In genomic region chr11:69879711-69880110, GRCm38 (mm10) we compare ENCODE assay signal across 9 mouse cellular contexts. TPM values are rescaled to one million over a fixed set of nuclear protein-coding genes. Genes with fewer than 3 reads are reported as not detected.
DNase-seq lines count a peak whose midpoint lies in the region; ATAC-seq and TF ChIP-seq lines count a peak whose summit lies in the region.
"Had no signal": no experiment of that assay in that cellular context is flagged by ENCODE, and none has a peak within 500 bp of the region (broad histone marks: within the 10 kb centered on the region; RNA-seq: fewer than 3 reads in every experiment).

No protein-coding gene starts in this region.

- DNase-seq in heart, embryonic 10.5 days (ENCODE audit: low spot score): no peak
- DNase-seq in heart, postnatal 25 days (ENCODE audit: low spot score): no peak
- DNase-seq in CH12.LX (ENCODE audit: extremely low read depth): no peak
- no peak for DNase-seq in forebrain, postnatal 0 days
- no peak for DNase-seq in liver, embryonic 14.5 days (ENCODE audit: low read depth in 3 of 3, low spot score in 3 of 3)
- DNase-seq in right cerebral cortex, adult 18-20 months: no peak
- no peak for DNase-seq in cerebellum, adult 2 months
- DNase-seq in gastrocnemius, adult 8-10 months (ENCODE audit: low spot score in 2 of 2): no peak

- in situ Hi-C loops in CH12.LX (cut with MboI; ENCODE audit: low pct_ligation_motif_present, low pct_unique_long_range_greater_than_20kb, low sequenced_read_pairs): loop anchor here (5.0 kb wide), 3 partner anchors 38 to 197 kb away; partner anchors contain the start of genes Fgf11 and Senp3

- no peaks in the 10 kb centered on the region for H3K36me3 ChIP-seq in heart, embryonic 10.5 days
- peaks cover 10 to 47% of the 10 kb centered on the region in 2 experiments for H3K36me3 ChIP-seq in CH12.LX (replicated peaks in 1 of 2; ENCODE audit: control insufficient read depth in 1 of 2, insufficient read depth in 1 of 2, low read length in 1 of 2)
- H3K36me3 ChIP-seq in forebrain, postnatal 0 days (ENCODE audit: insufficient read depth): no peaks in the 10 kb centered on the region
- no peaks in the 10 kb centered on the region for H3K36me3 ChIP-seq in liver, embryonic 14.5 days (replicated peaks; ENCODE audit: control insufficient read depth, insufficient read depth, low read depth)

- intact Hi-C loops in heart, postnatal 25 days (cut with DNase I): loop anchor here (2.0 to 10.0 kb wide), 4 partner anchors 39 to 225 kb away; partner anchors contain the start of genes Senp3, Sox15 and Tnfsf13

- H3K79me2 ChIP-seq in CH12.LX (replicated peaks; ENCODE audit: control insufficient read depth, extremely low read depth, insufficient read depth, poor library complexity, severe bottlenecking): no peaks in the 10 kb centered on the region

- H3K4me1 ChIP-seq in heart, embryonic 10.5 days: peaks cover 67% of the 10 kb centered on the region
- peaks cover 21 to 66% of the 10 kb centered on the region in 2 experiments for H3K4me1 ChIP-seq in CH12.LX (ENCODE audit: control insufficient read depth in 1 of 2, insufficient read depth in 2 of 2)
- peaks cover 9% of the 10 kb centered on the region; the same call in 1 of the 2 replicates for H3K4me1 ChIP-seq in forebrain, postnatal 0 days (ENCODE audit: insufficient read depth)
- H3K4me1 ChIP-seq in liver, embryonic 14.5 days (replicated peaks; ENCODE audit: control insufficient read depth in 2 of 2, insufficient read depth in 2 of 2, low read length in 1 of 2): peaks cover 41 to 52% of the 10 kb centered on the region in 2 experiments
- no peaks in the 10 kb centered on the region for H3K4me1 ChIP-seq in cerebellum, adult 2 months (ENCODE audit: control insufficient read depth, insufficient read depth, low read length)

- no peak for TF ChIP-seq POLR2A in CH12.LX (IDR thresholded peaks at IDR 0.05; ENCODE audit: low read depth, low read length)
- no peak for TF ChIP-seq POLR2A in cerebellum, adult 2 months (IDR thresholded peaks at IDR 0.05; ENCODE audit: borderline replicate concordance, insufficient read depth, low read length)

- TF ChIP-seq EP300 in CH12.LX (IDR thresholded peaks at IDR 0.05; ENCODE audit: low read length): no peak
- no peak for TF ChIP-seq EP300 in liver, embryonic 14.5 days (IDR thresholded peaks at IDR 0.05; ENCODE audit: low read depth)

- no peak for ATAC-seq in forebrain, postnatal 0 days
- no peak for ATAC-seq in liver, embryonic 14.5 days (ENCODE audit: insufficient read depth)

- no peak for TF ChIP-seq RAD21 in CH12.LX (IDR thresholded peaks at IDR 0.05; ENCODE audit: low read depth, low read length)

- TF ChIP-seq CTCF in CH12.LX (conservative IDR thresholded peaks at IDR 0.05 in 1 of 2, IDR thresholded peaks at IDR 0.05 in 1 of 2; ENCODE audit: low read depth in 2 of 2, low read length in 2 of 2): no peak
- TF ChIP-seq CTCF in forebrain, postnatal 0 days (IDR thresholded peaks at IDR 0.05; ENCODE audit: low read depth): no peak
- TF ChIP-seq CTCF in liver, embryonic 14.5 days (IDR thresholded peaks at IDR 0.05; ENCODE audit: low read depth): no peak
- TF ChIP-seq CTCF in cerebellum, adult 2 months (IDR thresholded peaks at IDR 0.05; ENCODE audit: borderline replicate concordance, insufficient read depth, low read depth, low read length): no peak

- no peaks in the 10 kb centered on the region for H3K9me3 ChIP-seq in heart, embryonic 10.5 days
- peaks cover 10% of the 10 kb centered on the region for H3K9me3 ChIP-seq in CH12.LX (replicated peaks; ENCODE audit: low read length)
- H3K9me3 ChIP-seq in forebrain, postnatal 0 days (ENCODE audit: low read length): no peaks in the 10 kb centered on the region
- no peaks in the 10 kb centered on the region for H3K9me3 ChIP-seq in liver, embryonic 14.5 days (ENCODE audit: control insufficient read depth, low read length)

- peak overlapping the region; percentile 41 for H3K4me2 ChIP-seq in CH12.LX (ENCODE audit: insufficient read depth, low read depth, poor library complexity, severe bottlenecking)
- H3K4me2 ChIP-seq in forebrain, postnatal 0 days (ENCODE audit: low read depth): peak overlapping the region; percentile 65
- H3K4me2 ChIP-seq in liver, embryonic 14.5 days (ENCODE audit: low read depth): peak overlapping the region; percentile 100

- H3K9ac ChIP-seq in CH12.LX (ENCODE audit: insufficient read depth, low read depth): no peak overlapping the region; the same call in 1 of the 2 replicates
- H3K9ac ChIP-seq in forebrain, postnatal 0 days: no peak overlapping the region
- 0 out of 2 replicates have a peak overlapping the region, but pooled peaks have one; percentile 7 for H3K9ac ChIP-seq in liver, embryonic 14.5 days (replicated peaks)

- peak overlapping the region; percentile 71 for H3K4me3 ChIP-seq in heart, embryonic 10.5 days
- H3K4me3 ChIP-seq in CH12.LX (replicated peaks in 1 of 3; ENCODE audit: low read depth in 2 of 3, low read length in 2 of 3, poor library complexity in 1 of 3): peak overlapping the region in 1 of 3 experiments; percentile 74
- H3K4me3 ChIP-seq in forebrain, postnatal 0 days (ENCODE audit: low read depth, low read length): no peak overlapping the region
- H3K4me3 ChIP-seq in liver, embryonic 14.5 days (ENCODE audit: insufficient read depth in 1 of 2, low read depth in 2 of 2, low read length in 2 of 2): peak overlapping the region in 1 of 2 experiments; percentile 64; a peak in 2 of 4 replicates
- H3K4me3 ChIP-seq in cerebellum, adult 2 months (replicated peaks; ENCODE audit: insufficient read depth, low read depth, low read length): no peak overlapping the region

- dilution Hi-C loops in CH12.LX (cut with MboI; ENCODE audit: extremely low pct_ligation_motif_present, extremely low pct_unique_long_range_greater_than_20kb, low sequenced_read_pairs): no loop called here

- WGBS in heart, embryonic 10.5 days: 51% methylated on average over 15 of the region's 15 CpGs
- 61% methylated on average over 15 of the region's 15 CpGs for WGBS in forebrain, postnatal 0 days
- 74% methylated on average over 15 of the region's 15 CpGs for WGBS in liver, embryonic 14.5 days (ENCODE audit: insufficient replicate concordance)
- 73% methylated on average over 15 of the region's 15 CpGs for WGBS in cerebellum, adult 2 months

- peak overlapping the region; percentile 91 for H3K27ac ChIP-seq in heart, embryonic 10.5 days
- no peak overlapping the region for H3K27ac ChIP-seq in CH12.LX (ENCODE audit: insufficient read depth, low read depth)
- no peak overlapping the region for H3K27ac ChIP-seq in forebrain, postnatal 0 days (ENCODE audit: low read depth, low read length)
- peak overlapping the region; percentile 72 for H3K27ac ChIP-seq in liver, embryonic 14.5 days
- H3K27ac ChIP-seq in cerebellum, adult 2 months (ENCODE audit: insufficient read depth, low read length): no peak overlapping the region

- peaks cover 6% of the 10 kb centered on the region; the same call in 1 of the 2 replicates for H3K27me3 ChIP-seq in heart, embryonic 10.5 days (ENCODE audit: insufficient read depth, poor library complexity, severe bottlenecking)
- no peaks in the 10 kb centered on the region for H3K27me3 ChIP-seq in CH12.LX (replicated peaks)
- no peaks in the 10 kb centered on the region; the same call in 1 of the 2 replicates for H3K27me3 ChIP-seq in forebrain, postnatal 0 days (ENCODE audit: insufficient read depth, low read length)
- no peaks in the 10 kb centered on the region for H3K27me3 ChIP-seq in liver, embryonic 14.5 days (ENCODE audit: control insufficient read depth, insufficient read depth, low read length)
- no peaks in the 10 kb centered on the region for H3K27me3 ChIP-seq in cerebellum, adult 2 months (ENCODE audit: control insufficient read depth, insufficient read depth, low read length)

RNA-seq across cellular contexts. Expression of gene Kctd11, which starts 1.5 kb away (rescaled TPM):
- 5.0 and 6.2 TPM in 2 replicates for polyA plus RNA-seq in heart, embryonic 10.5 days (2016; fragmentation: Nextera tagmentation; extraction: Ambion mirVana)
- 1 to 10 TPM; 2.5 to 3.5 TPM for total RNA-seq in heart, postnatal 25 days (2021)
- total RNA-seq in CH12.LX (2012; rRNA removed) (3.3 and 3.9 TPM in 2 replicates), CH12.LX (2014; rRNA removed) (1.3 and 1.8 TPM in 2 replicates)
- 1.5 and 2.1 TPM in 2 replicates for polyA plus RNA-seq in CH12.LX (2012; ENCODE audit: insufficient read length, low read depth)
- total RNA-seq in forebrain, postnatal 0 days (2014; rRNA removed): 1.0 and 1.3 TPM in 2 replicates
- polyA plus RNA-seq in forebrain, postnatal 0 days (2015; fragmentation: Nextera tagmentation; extraction: Ambion mirVana): 0.58 and 0.88 TPM in 2 replicates
- 0.93 TPM in 2 replicates for polyA plus RNA-seq in liver, embryonic 14.5 days (2012; rRNA removed)
- 0.53 and 1.00 TPM in 2 replicates for polyA plus RNA-seq in liver, embryonic 14.5 days (2014; fragmentation: Nextera tagmentation; extraction: Ambion mirVana)
- polyA plus RNA-seq in cerebellum, adult 2 months (2012; rRNA removed): 1.9 and 2.2 TPM in 2 replicates
- total RNA-seq in gastrocnemius, adult 8-10 months (2022): 1 to 10 TPM in 2 of 4 experiments, under 1 TPM in 2; 0.97 to 1.3 (median 1.1) TPM

RNA-seq across cellular contexts. Expression of gene Tmem95, which starts 1.9 kb away (rescaled TPM):
- polyA plus RNA-seq in heart, embryonic 10.5 days (2016; fragmentation: Nextera tagmentation; extraction: Ambion mirVana): not detected in 2 replicates
- total RNA-seq in heart, postnatal 25 days (2021): not detected
- total RNA-seq in CH12.LX (2012; rRNA removed) (not detected in 2 replicates), CH12.LX (2014; rRNA removed) (not detected in 2 replicates)
- not detected in 2 replicates for polyA plus RNA-seq in CH12.LX (2012; ENCODE audit: insufficient read length, low read depth)
- not detected in 2 replicates for total RNA-seq in forebrain, postnatal 0 days (2014; rRNA removed)
- not detected in 2 replicates for polyA plus RNA-seq in forebrain, postnatal 0 days (2015; fragmentation: Nextera tagmentation; extraction: Ambion mirVana)
- not detected in 2 replicates for polyA plus RNA-seq in liver, embryonic 14.5 days (2012; rRNA removed)
- not detected in 2 replicates for polyA plus RNA-seq in liver, embryonic 14.5 days (2014; fragmentation: Nextera tagmentation; extraction: Ambion mirVana)
- not detected in 2 replicates for polyA plus RNA-seq in cerebellum, adult 2 months (2012; rRNA removed)
- not detected for total RNA-seq in gastrocnemius, adult 8-10 months (2022)
- total RNA-seq: hematopoietic stem cell, adult 5-6 weeks had no signal

RNA-seq across cellular contexts. Expression of gene Acap1, which starts 15.6 kb away (rescaled TPM):
- 10.6 and 16.2 TPM in 2 replicates for polyA plus RNA-seq in heart, embryonic 10.5 days (2016; fragmentation: Nextera tagmentation; extraction: Ambion mirVana)
- total RNA-seq in heart, postnatal 25 days (2021): 1 to 10 TPM in 1 of 2 experiments, under 1 TPM in 1; 0.88 to 1.1 TPM
- 38.9 and 39.6 TPM in 2 replicates for total RNA-seq in CH12.LX (2012; rRNA removed)
- total RNA-seq in CH12.LX (2014; rRNA removed): 58.2 and 66.2 TPM in 2 replicates
- 66.7 and 70.9 TPM in 2 replicates for polyA plus RNA-seq in CH12.LX (2012; ENCODE audit: insufficient read length, low read depth)
- 0.90 TPM in 1 of 2 replicates, not detected in the other for total RNA-seq in forebrain, postnatal 0 days (2014; rRNA removed)
- polyA plus RNA-seq in forebrain, postnatal 0 days (2015; fragmentation: Nextera tagmentation; extraction: Ambion mirVana): 0.26 and 0.48 TPM in 2 replicates
- 2.7 and 2.8 TPM in 2 replicates for polyA plus RNA-seq in liver, embryonic 14.5 days (2012; rRNA removed)
- 2.9 and 3.3 TPM in 2 replicates for polyA plus RNA-seq in liver, embryonic 14.5 days (2014; fragmentation: Nextera tagmentation; extraction: Ambion mirVana)
- 0.18 and 0.24 TPM in 2 replicates for polyA plus RNA-seq in cerebellum, adult 2 months (2012; rRNA removed)
- total RNA-seq in gastrocnemius, adult 8-10 months (2022): under 1 TPM in 3 of 4 experiments, not detected in 1; 0.15 to 0.21 (median 0.19) TPM

RNA-seq across cellular contexts. Expression of gene 2810408A11Rik, which starts 21.1 kb away (rescaled TPM):
- polyA plus RNA-seq in heart, embryonic 10.5 days (2016; fragmentation: Nextera tagmentation; extraction: Ambion mirVana): 5.5 and 8.7 TPM in 2 replicates
- under 1 TPM; 0.17 to 0.23 TPM for total RNA-seq in heart, postnatal 25 days (2021)
- 0.34 and 0.59 TPM in 2 replicates for total RNA-seq in CH12.LX (2012; rRNA removed)
- 0.35 and 0.86 TPM in 2 replicates for total RNA-seq in CH12.LX (2014; rRNA removed)
- 0.33 and 0.41 TPM in 2 replicates for polyA plus RNA-seq in CH12.LX (2012; ENCODE audit: insufficient read length, low read depth)
- 9.2 and 10.5 TPM in 2 replicates for total RNA-seq in forebrain, postnatal 0 days (2014; rRNA removed)
- 10.6 and 11.4 TPM in 2 replicates for polyA plus RNA-seq in forebrain, postnatal 0 days (2015; fragmentation: Nextera tagmentation; extraction: Ambion mirVana)
- 0.40 and 0.48 TPM in 2 replicates for polyA plus RNA-seq in liver, embryonic 14.5 days (2012; rRNA removed)
- polyA plus RNA-seq in liver, embryonic 14.5 days (2014; fragmentation: Nextera tagmentation; extraction: Ambion mirVana): 0.93 and 1.7 TPM in 2 replicates
- 0.36 and 0.43 TPM in 2 replicates for polyA plus RNA-seq in cerebellum, adult 2 months (2012; rRNA removed)
- 1 to 10 TPM in 1 of 4 experiments, under 1 TPM in 3; 0.22 to 1.1 (median 0.57) TPM for total RNA-seq in gastrocnemius, adult 8-10 months (2022)

RNA-seq across cellular contexts. Expression of gene Neurl4, which starts 21.2 kb away (rescaled TPM):
- 8.3 and 12.7 TPM in 2 replicates for polyA plus RNA-seq in heart, embryonic 10.5 days (2016; fragmentation: Nextera tagmentation; extraction: Ambion mirVana)
- 10 to 100 TPM; 44.9 to 46.0 TPM for total RNA-seq in heart, postnatal 25 days (2021)
- 51.0 and 56.1 TPM in 2 replicates for total RNA-seq in CH12.LX (2012; rRNA removed)
- 21.4 and 22.9 TPM in 2 replicates for total RNA-seq in CH12.LX (2014; rRNA removed)
- 40.1 and 46.2 TPM in 2 replicates for polyA plus RNA-seq in CH12.LX (2012; ENCODE audit: insufficient read length, low read depth)
- 97.4 and 155 TPM in 2 replicates for total RNA-seq in forebrain, postnatal 0 days (2014; rRNA removed)
- 15.6 and 18.2 TPM in 2 replicates for polyA plus RNA-seq in forebrain, postnatal 0 days (2015; fragmentation: Nextera tagmentation; extraction: Ambion mirVana)
- polyA plus RNA-seq in liver, embryonic 14.5 days (2012; rRNA removed): 13.1 and 20.5 TPM in 2 replicates
- polyA plus RNA-seq in liver, embryonic 14.5 days (2014; fragmentation: Nextera tagmentation; extraction: Ambion mirVana): 2.5 and 3.4 TPM in 2 replicates
- polyA plus RNA-seq in cerebellum, adult 2 months (2012; rRNA removed): 119 and 128 TPM in 2 replicates
- 10 to 100 TPM; 21.6 to 31.3 (median 25.5) TPM for total RNA-seq in gastrocnemius, adult 8-10 months (2022)

Comparison
In these comparisons a context has a peak if more than half of its experiments do, and no peak if none do; other contexts are left out.
1. H3K27ac ChIP-seq: peak in heart, embryonic 10.5 days (single experiment) and liver, embryonic 14.5 days (single experiment); none in CH12.LX (single experiment), forebrain, postnatal 0 days (single experiment) and cerebellum, adult 2 months (single experiment).
2. H3K4me2 ChIP-seq: peak in every context shown above with its lines; median percentile 100 in liver, embryonic 14.5 days; 65 in forebrain, postnatal 0 days; 41 in CH12.LX.